Mouse (Mus musculus) layer of hippocampus, adult 6 months (tissue): Measurements from ENCODE around the gene N4bp2. TPM values are rescaled to one million over a fixed set of nuclear protein-coding genes. Genes with fewer than 3 reads are reported as not detected.

Experiments used
- long read RNA-seq, 2 experiments: library from polyadenylated mRNA; unstranded; transcript quantifications; one replicate each; pipeline ENCODE4 v2.0.0; 2019 to 2020
- polyA plus RNA-seq: library from polyadenylated mRNA; unstranded; fragments of <200 nt; fragmentation: Nextera tagmentation; gene quantifications from 2 replicates; pipeline ENCODE4 v1.2.3, GENCODE M21; 2021

Gene N4bp2
- polyA plus RNA-seq, result 1.1 and 1.2 TPM in 2 replicates
- long read RNA-seq, experiment 1, result 0 reads
- long read RNA-seq, experiment 2, partial matches to known transcripts, result 2 of 2 reads
- long read RNA-seq, experiment 2, other reads (novel, unspliced or antisense), result 0 of 2 reads

GRCm38 (mm10) chr5:65763088-65763915 lies at the start of gene N4bp2:
Gene N4bp2, plus strand, starts transcription at chr5:65763521.

GRCm38 (mm10) chr5:65861154-65861944 lies 98.0 kb downstream of the N4bp2 start, which contains the start of gene Rhoh:
Gene Rhoh, plus strand, starts transcription at chr5:65861213.

Other genes with a start within 250 kb of the N4bp2 start
- 242 and 249 TPM in 2 replicates for gene Smim14, start 226.3 kb upstream of the N4bp2 start, polyA plus RNA-seq
- gene Ube2k, start 226.3 kb upstream of the N4bp2 start, polyA plus RNA-seq, result 45.7 and 64.8 TPM in 2 replicates
- gene Pds5a, start 65.2 kb upstream of the N4bp2 start, polyA plus RNA-seq, result 6.7 and 6.8 TPM in 2 replicates
- gene Rhoh, start 97.7 kb downstream of the N4bp2 start, polyA plus RNA-seq, result 1.1 and 1.2 TPM in 2 replicates
- gene Chrna9, start 171.4 kb downstream of the N4bp2 start, polyA plus RNA-seq, result 0.20 TPM in 1 of 2 replicates, not detected in the other
- gene 9130230L23Rik, start 240.8 kb downstream of the N4bp2 start, polyA plus RNA-seq, result not detected in 2 replicates